Comparison of ENCODE assay signal across 8 mouse cellular contexts in the genomic region with DNA sequence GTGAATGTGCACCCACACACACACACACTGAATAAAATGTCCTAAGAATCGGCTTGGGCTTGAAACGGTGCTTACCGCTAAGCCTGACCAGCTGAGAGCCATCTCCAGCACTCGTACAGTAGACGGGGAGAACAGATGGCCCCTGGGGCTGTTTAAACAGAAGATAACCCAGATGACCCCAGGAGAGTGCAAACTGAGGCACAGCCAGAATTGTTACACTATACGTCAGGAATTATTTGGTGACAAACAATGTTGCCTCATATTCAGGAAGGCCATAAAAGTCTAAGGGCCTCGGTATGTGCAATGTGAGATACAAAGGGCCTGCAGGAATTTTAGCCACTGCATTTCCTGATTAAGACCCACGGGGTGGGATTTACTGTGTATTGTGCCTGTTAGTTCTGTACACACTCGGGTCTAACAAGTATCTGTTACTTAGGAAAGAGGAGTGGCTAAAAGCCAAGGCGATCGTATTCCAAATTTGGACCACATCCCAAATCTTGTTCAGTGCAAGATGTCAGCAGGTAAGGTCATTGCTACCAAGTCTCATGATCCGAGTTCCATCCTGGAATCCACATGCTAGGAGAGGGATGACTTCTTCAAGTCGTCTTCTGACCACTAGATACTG. TPM values are rescaled to one million over a fixed set of nuclear protein-coding genes. Genes with fewer than 3 reads are reported as not detected.
A peak's percentile ranks its signal among the peaks of the same experiment; 100 is the strongest.
DNase-seq lines count a peak whose midpoint lies in the region; ATAC-seq lines count a peak whose summit lies in the region.

No protein-coding gene starts in this region.

- no peak overlapping the region for H3K4me3 ChIP-seq in hindbrain, embryonic 13.5 days
- H3K4me3 ChIP-seq in hindbrain, embryonic 12.5 days, result no peak overlapping the region
- H3K4me3 ChIP-seq in neural tube, embryonic 13.5 days, result no peak overlapping the region
- no peak overlapping the region for H3K4me3 ChIP-seq in limb, embryonic 10.5 days

- peak overlapping the region; percentile 43; the same call in 1 of the 2 replicates for H3K9ac ChIP-seq in hindbrain, embryonic 13.5 days
- no peak overlapping the region for H3K9ac ChIP-seq in hindbrain, embryonic 12.5 days
- peak overlapping the region; percentile 95; the same call in 1 of the 2 replicates for H3K9ac ChIP-seq in neural tube, embryonic 13.5 days

- H3K9me3 ChIP-seq in hindbrain, embryonic 13.5 days, result no peaks in the 10 kb centered on the region
- no peaks in the 10 kb centered on the region for H3K9me3 ChIP-seq in hindbrain, embryonic 12.5 days (replicated peaks)
- H3K9me3 ChIP-seq in neural tube, embryonic 13.5 days, result no peaks in the 10 kb centered on the region
- no peaks in the 10 kb centered on the region for H3K9me3 ChIP-seq in limb, embryonic 10.5 days (replicated peaks)

- peak overlapping the region; percentile 68; the same call in 1 of the 2 replicates for H3K4me2 ChIP-seq in hindbrain, embryonic 13.5 days
- no peak overlapping the region; the same call in 1 of the 2 replicates for H3K4me2 ChIP-seq in hindbrain, embryonic 12.5 days (replicated peaks)
- peak overlapping the region; percentile 68; the same call in 1 of the 2 replicates for H3K4me2 ChIP-seq in neural tube, embryonic 13.5 days

- H3K4me1 ChIP-seq in hindbrain, embryonic 13.5 days (replicated peaks), result peaks cover 38% of the 10 kb centered on the region
- H3K4me1 ChIP-seq in hindbrain, embryonic 12.5 days, result peaks cover 21% of the 10 kb centered on the region
- peaks cover 41% of the 10 kb centered on the region for H3K4me1 ChIP-seq in neural tube, embryonic 13.5 days (replicated peaks)
- H3K4me1 ChIP-seq in limb, embryonic 10.5 days, result peaks cover 39% of the 10 kb centered on the region

- no peaks in the 10 kb centered on the region for H3K36me3 ChIP-seq in hindbrain, embryonic 13.5 days
- H3K36me3 ChIP-seq in hindbrain, embryonic 12.5 days, result no peaks in the 10 kb centered on the region
- no peaks in the 10 kb centered on the region for H3K36me3 ChIP-seq in neural tube, embryonic 13.5 days
- H3K36me3 ChIP-seq in limb, embryonic 10.5 days, result peaks cover 10% of the 10 kb centered on the region

- no peak overlapping the region for H3K27ac ChIP-seq in hindbrain, embryonic 13.5 days
- no peak overlapping the region for H3K27ac ChIP-seq in hindbrain, embryonic 12.5 days
- no peak overlapping the region for H3K27ac ChIP-seq in neural tube, embryonic 13.5 days (replicated peaks)
- H3K27ac ChIP-seq in limb, embryonic 10.5 days, result peak overlapping the region; percentile 100

- DNase-seq in neural tube, embryonic 10.5 days (ENCODE audit: extremely low spot score, low spot score), result no peak
- no peak for DNase-seq in limb, embryonic 10.5 days (ENCODE audit: low spot score)
- peak; percentile 36 for DNase-seq in yolk sac, embryonic 10.5 days (ENCODE audit: low spot score)
- no peak for DNase-seq in frontal cortex, postnatal 10 days (ENCODE audit: low spot score in 2 of 2)
- DNase-seq in embryo, embryonic 10.5 days (ENCODE audit: low spot score), result no peak

- no peak for ATAC-seq in hindbrain, embryonic 13.5 days (ENCODE audit: low FRiP score)
- ATAC-seq in hindbrain, embryonic 12.5 days (ENCODE audit: low FRiP score), result no peak
- ATAC-seq in neural tube, embryonic 13.5 days (ENCODE audit: low read depth), result no peak

- WGBS in hindbrain, embryonic 13.5 days, result 64% methylated on average over 13 of the region's 13 CpGs
- 60% methylated on average over 13 of the region's 13 CpGs for WGBS in hindbrain, embryonic 12.5 days
- WGBS in neural tube, embryonic 13.5 days, result 46% methylated on average over 13 of the region's 13 CpGs
- 40% methylated on average over 13 of the region's 13 CpGs for WGBS in limb, embryonic 10.5 days

- H3K27me3 ChIP-seq in hindbrain, embryonic 13.5 days, result no peaks in the 10 kb centered on the region
- no peaks in the 10 kb centered on the region for H3K27me3 ChIP-seq in hindbrain, embryonic 12.5 days
- H3K27me3 ChIP-seq in neural tube, embryonic 13.5 days, result no peaks in the 10 kb centered on the region
- H3K27me3 ChIP-seq in limb, embryonic 10.5 days (ENCODE audit: low read depth, poor library complexity, severe bottlenecking), result no peaks in the 10 kb centered on the region

RNA-seq across cellular contexts. Expression of gene Fbxl14, which starts 1.7 kb away (rescaled TPM):
- polyA plus RNA-seq in hindbrain, embryonic 13.5 days (2015; fragmentation: Nextera tagmentation; extraction: Ambion mirVana), result 3.2 and 3.3 TPM in 2 replicates
- 3.8 and 4.3 TPM in 2 replicates for polyA plus RNA-seq in hindbrain, embryonic 12.5 days (2016; fragmentation: Nextera tagmentation; extraction: Ambion mirVana)
- 2.8 and 3.0 TPM in 2 replicates for polyA plus RNA-seq in neural tube, embryonic 13.5 days (2015; fragmentation: Nextera tagmentation; extraction: Ambion mirVana)
- 3.0 and 3.5 TPM in 2 replicates for polyA plus RNA-seq in limb, embryonic 10.5 days (2016; fragmentation: Nextera tagmentation; extraction: Ambion mirVana)
